In genomic region chr8:94377714-94378205, GRCm38 (mm10) we compare ENCODE assay signal across 8 mouse cellular contexts. TPM values are rescaled to one million over a fixed set of nuclear protein-coding genes. Genes with fewer than 3 reads are reported as not detected.
DNase-seq lines count a peak whose midpoint lies in the region.

No protein-coding gene starts in this region.

- peak; percentile 52 for DNase-seq in adrenal gland, adult 2 months
- no peak for DNase-seq in adrenal gland, adult 18-20 months (ENCODE audit: low spot score in 2 of 2)
- DNase-seq in heart, adult 8-10 months (ENCODE audit: low spot score) = peak; percentile 80
- DNase-seq in kidney, postnatal 10 days = peak; percentile 81
- peak; percentile 93 for DNase-seq in lung, postnatal 36 days
- DNase-seq in left cerebral cortex, adult 11 months (ENCODE audit: low spot score) = no peak
- DNase-seq in layer of hippocampus, adult 9-11 months = no peak
- no peak for DNase-seq in thymus, postnatal 0 days (ENCODE audit: low spot score)

RNA-seq across cellular contexts. Expression of gene Herpud1, which starts 8.5 kb away (rescaled TPM):
- 100 to 1,000 TPM in 1 of 2 experiments, 10 to 100 TPM in 1; 99.0 to 141 TPM for total RNA-seq in adrenal gland, adult 2 months (2021)
- polyA plus RNA-seq in adrenal gland, adult 2 months (2012; rRNA removed) = 188 and 195 TPM in 2 replicates
- total RNA-seq in adrenal gland, adult 18-20 months (2021) = 100 to 1,000 TPM; 100 to 109 TPM
- 100 to 1,000 TPM; 233 to 419 (median 274) TPM for total RNA-seq in heart, adult 8-10 months (2022)
- 78.9 and 83.6 TPM in 2 replicates for polyA plus RNA-seq in thymus, postnatal 0 days (2015; fragmentation: Nextera tagmentation; extraction: Ambion mirVana)

RNA-seq across cellular contexts. Expression of gene Slc12a3, which starts 48.8 kb away (rescaled TPM):
- under 1 TPM in 1 of 2 experiments, not detected in 1; 0.12 TPM for total RNA-seq in adrenal gland, adult 2 months (2021)
- 0.10 TPM in 1 of 2 replicates, not detected in the other for polyA plus RNA-seq in adrenal gland, adult 2 months (2012; rRNA removed)
- total RNA-seq in adrenal gland, adult 18-20 months (2021) = under 1 TPM in 1 of 2 experiments, not detected in 1; 0.13 TPM
- total RNA-seq in heart, adult 8-10 months (2022) = under 1 TPM in 3 of 4 experiments, not detected in 1; 0.09 to 0.47 (median 0.11) TPM
- 0.12 and 0.21 TPM in 2 replicates for polyA plus RNA-seq in thymus, postnatal 0 days (2015; fragmentation: Nextera tagmentation; extraction: Ambion mirVana)

RNA-seq across cellular contexts. Expression of gene Nlrc5, which starts 56.4 kb away (rescaled TPM):
- 1 to 10 TPM; 5.2 to 7.9 TPM for total RNA-seq in adrenal gland, adult 2 months (2021)
- 6.2 and 7.5 TPM in 2 replicates for polyA plus RNA-seq in adrenal gland, adult 2 months (2012; rRNA removed)
- total RNA-seq in adrenal gland, adult 18-20 months (2021) = 10 to 100 TPM in 1 of 2 experiments, 1 to 10 TPM in 1; 7.1 to 23.7 TPM
- 1 to 10 TPM; 1.7 to 3.1 (median 2.0) TPM for total RNA-seq in heart, adult 8-10 months (2022)
- 5.0 and 6.2 TPM in 2 replicates for polyA plus RNA-seq in thymus, postnatal 0 days (2015; fragmentation: Nextera tagmentation; extraction: Ambion mirVana)

Comparison
In these comparisons a context has a peak if more than half of its experiments do, and no peak if none do; other contexts are left out.
1. DNase-seq: peak in adrenal gland, adult 2 months (single experiment), heart, adult 8-10 months (single experiment), kidney, postnatal 10 days (single experiment) and lung, postnatal 36 days (single experiment); none in adrenal gland, adult 18-20 months (0 of 2), left cerebral cortex, adult 11 months (single experiment), layer of hippocampus, adult 9-11 months (single experiment) and thymus, postnatal 0 days (single experiment).